Mouse (Mus musculus): ENCODE measurements around the gene Hmgn2. TPM values are rescaled to one million over a fixed set of nuclear protein-coding genes. Genes with fewer than 3 reads are reported as not detected.

Gene Hmgn2
- total and polyA plus RNA-seq, 3 experiments, result 15.8 to 291 (median 109) TPM

- DNase-seq, result no peak
These were observed 9.7 kb upstream of the Hmgn2 start for GRCm38 (mm10) chr4:133978021-133978711.

GRCm38 (mm10) chr4:133971741-133972140 is 3.3 kb upstream of the Hmgn2 start:
- DNase-seq, result no peak

- DNase-seq, result no peak
These were observed 2.4 kb upstream of the Hmgn2 start for GRCm38 (mm10) chr4:133970876-133971275.

DNA sequence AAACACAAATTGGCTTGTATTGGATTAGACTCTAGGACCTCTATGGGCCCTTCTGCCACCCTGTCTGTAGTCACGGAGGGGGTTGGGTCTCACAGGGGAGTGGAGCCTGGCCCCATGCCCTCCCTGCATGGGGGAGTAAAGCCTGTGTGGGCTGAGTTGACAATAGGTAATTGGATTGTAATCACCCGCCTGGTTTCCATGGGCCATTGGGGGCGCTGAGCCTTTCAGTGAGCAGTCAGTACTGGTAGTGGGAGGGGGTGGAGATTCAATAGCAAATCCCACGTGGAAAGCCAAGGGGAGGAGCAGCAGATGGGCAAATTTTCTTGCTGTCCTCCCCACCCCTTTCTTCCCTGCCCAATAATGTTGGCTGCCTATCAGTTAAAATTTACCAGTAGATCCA is 1.7 kb upstream of the Hmgn2 start:
- no peak for DNase-seq

DNA sequence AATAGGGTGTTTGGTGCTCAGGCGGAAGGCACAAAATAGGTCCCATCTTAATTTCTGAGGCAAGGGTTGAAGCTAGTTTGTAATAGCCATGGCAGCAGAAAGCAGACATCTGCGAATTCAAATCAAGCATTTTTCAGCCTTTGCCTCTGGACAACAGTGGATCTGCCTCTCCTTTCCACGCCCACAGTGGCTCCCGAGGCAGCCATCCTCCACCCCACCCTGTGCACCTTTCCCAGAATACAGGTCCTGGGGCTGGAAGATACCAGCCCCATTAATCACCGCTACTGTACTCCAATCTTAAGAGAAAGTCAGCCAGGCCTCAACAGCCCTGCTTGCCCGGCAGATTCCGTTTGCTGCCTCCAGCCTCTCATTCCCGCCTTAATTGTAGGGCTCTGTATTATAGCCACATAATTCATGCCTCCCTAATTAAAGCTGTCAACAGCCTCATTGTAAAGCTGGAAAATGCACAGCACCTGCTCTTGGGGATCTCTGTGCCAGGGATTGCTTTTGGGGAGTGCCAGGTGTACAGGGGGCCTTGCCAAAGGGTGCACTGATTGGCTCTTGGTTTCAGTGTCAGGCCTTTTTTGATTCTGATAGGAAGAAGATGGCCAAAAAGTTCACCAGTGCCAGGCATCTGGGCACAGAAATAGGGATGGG is 792 bp upstream of the Hmgn2 start:
- DNase-seq, result no peak

DNA sequence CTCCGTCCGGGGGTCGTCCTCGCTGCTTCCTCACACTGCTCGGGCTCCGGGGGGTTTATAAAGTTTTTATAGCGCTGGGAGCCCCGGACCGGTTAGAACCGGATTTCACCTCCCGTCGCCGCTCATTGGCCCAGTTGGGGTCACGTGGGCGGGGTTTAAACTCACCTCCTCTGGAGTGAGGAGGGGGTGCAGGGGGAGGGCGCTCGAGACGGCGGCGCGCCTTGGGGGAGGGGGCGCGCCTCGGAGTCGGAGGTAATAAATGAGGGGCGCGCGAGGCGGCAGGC is 642 bp downstream of the Hmgn2 start:
- DNase-seq, result peak; percentile 92

DNA sequence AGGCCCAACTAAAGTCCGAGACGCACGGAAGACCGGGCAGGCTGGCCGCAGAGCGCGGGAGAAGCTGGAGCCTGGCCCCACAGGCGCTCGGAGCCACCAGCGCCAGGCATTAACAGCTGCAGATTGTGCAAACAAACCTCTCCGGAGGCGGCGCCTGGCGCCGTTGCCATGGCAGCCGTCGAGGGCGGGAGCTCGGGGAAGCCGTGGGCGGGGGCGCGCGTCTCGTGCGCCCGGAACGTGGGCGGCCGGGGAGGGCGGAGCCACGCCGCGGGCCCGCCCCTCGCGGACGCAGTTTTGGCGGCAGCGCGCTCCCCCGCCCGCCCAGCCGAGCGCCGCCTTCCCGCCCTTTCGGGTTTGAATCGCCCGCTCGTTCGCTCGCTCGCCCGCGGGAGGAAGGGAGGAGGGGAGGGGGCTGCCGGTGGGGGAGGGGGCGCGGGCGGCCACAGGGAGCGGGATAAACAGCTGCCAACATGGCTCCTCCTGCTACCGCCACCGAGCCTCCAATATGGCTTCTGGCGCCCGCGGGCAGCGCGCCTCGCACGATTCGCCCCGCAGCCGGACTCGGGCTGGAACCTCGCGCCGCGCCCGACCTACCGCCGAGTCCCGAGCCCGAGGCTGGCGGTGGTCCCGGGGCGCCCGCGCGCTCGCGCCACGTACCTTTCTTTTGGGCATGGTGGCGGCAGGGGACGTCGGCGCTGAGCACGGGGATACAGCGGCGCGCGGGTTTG is 1.1 kb downstream of the Hmgn2 start:
- DNase-seq, result peak; percentile 98

DNA sequence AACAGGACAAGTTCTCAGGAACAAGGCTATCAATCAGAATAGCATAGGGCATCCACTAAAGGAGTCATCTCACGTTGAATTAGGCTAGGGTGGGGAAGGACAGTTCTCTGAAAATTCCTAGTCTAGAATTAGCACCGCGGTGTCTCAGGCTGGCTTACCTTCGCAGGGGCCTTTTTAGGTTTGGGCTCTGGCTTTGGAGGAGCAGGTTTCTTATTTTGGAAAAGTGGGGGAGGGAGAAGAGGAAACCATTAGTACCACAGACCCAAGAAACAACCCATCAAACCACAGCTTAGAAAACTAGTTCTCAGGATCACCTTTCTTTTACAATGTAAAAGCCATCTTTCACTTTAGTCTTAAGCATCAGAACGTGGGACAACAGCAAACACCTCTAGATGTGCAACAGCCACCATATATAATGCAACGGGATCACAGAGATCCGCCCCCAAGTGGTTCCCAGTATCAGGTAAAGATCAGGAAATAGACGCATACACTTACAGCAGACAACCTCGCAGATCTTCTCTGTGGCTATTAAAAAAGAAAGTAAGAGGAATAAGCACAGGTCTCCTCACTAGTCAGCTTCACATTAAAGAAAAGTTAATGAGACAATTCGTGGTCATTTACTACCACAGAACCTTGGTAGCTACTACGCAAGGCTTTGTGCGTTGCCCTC is 2.0 kb downstream of the Hmgn2 start:
- DNase-seq, result no peak

- DNase-seq, result peak; percentile 55
These were observed 5.9 kb downstream of the Hmgn2 start for GRCm38 (mm10) chr4:133962566-133962965.

DNA sequence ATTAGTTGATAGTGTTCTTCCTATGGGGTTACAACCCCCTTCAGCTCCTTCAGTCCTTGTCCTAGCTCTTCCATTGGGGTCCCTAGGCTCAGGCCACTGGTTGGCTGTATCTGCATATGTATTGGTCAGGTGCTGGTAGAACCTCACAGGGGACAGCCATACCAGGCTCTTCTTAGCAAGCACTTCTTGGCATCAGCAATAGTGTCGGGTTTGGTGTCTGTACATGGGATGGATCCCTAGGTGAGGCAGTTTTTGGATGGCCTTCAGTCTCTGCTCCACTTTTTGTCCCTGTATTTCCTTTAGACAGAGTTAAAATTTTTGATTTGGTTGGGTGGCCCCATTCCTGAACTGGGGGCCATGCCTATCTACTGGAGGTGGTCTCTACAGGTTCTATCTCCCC is 9.6 kb downstream of the Hmgn2 start:
- no peak for DNase-seq

- DNase-seq, result no peak
These were observed 12.1 kb downstream of the Hmgn2 start for GRCm38 (mm10) chr4:133956358-133956757.

- DNase-seq, result no peak
These were observed 21.7 kb downstream of the Hmgn2 start for GRCm38 (mm10) chr4:133946736-133947135.

DNA sequence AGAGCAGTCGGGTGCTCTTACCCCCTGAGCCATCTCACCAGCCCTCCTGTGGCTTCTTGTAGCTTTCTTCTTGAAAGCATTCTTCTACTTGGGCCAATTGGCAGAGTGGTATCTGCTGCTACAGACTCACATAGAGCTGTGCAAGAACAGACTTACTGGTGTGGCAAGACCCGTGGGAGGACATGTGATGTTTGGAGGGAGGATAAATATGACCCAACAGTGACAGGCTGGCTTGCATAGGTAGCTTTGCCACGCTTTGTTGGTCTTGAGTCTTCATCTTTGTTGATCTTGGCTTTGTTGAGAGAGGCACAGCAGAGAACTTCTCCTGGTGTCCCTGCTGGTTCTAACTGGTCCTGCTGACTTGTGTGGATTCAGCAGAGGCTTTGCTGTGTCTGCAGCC is 24.7 kb downstream of the Hmgn2 start:
- no peak for DNase-seq

- no peak for DNase-seq
These were observed 25.8 kb downstream of the Hmgn2 start for GRCm38 (mm10) chr4:133942679-133943078.

- DNase-seq, result peak; percentile 68
These were observed 26.9 kb downstream of the Hmgn2 start for GRCm38 (mm10) chr4:133941576-133941975.

- DNase-seq, result peak; percentile 77
These were observed 27.8 kb downstream of the Hmgn2 start for GRCm38 (mm10) chr4:133940386-133941260.

GRCm38 (mm10) chr4:133938077-133938476 is 30.4 kb downstream of the Hmgn2 start:
- no peak for DNase-seq

DNA sequence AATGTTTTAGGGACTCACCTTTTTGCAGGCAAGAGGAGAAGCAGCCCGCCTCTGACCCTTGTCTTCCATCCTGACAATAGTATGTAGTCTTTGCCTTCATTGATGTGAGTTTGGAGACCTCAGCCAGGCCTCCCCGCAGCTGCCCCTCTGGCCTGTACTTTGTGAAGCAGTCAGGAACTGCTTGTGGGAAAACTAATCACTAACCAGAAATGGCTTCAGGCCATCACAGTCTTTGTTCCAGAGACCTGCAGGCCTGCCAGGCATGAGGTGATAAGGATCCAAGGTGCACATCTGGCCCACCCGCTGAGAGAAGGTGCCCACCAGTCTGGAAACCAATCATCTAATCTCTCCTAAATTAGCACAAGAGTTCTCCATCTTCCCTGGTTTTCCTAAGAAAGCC is 36.7 kb downstream of the Hmgn2 start:
- no peak for DNase-seq

- no peak for DNase-seq
These were observed 37.1 kb downstream of the Hmgn2 start for GRCm38 (mm10) chr4:133931349-133931748.

DNA sequence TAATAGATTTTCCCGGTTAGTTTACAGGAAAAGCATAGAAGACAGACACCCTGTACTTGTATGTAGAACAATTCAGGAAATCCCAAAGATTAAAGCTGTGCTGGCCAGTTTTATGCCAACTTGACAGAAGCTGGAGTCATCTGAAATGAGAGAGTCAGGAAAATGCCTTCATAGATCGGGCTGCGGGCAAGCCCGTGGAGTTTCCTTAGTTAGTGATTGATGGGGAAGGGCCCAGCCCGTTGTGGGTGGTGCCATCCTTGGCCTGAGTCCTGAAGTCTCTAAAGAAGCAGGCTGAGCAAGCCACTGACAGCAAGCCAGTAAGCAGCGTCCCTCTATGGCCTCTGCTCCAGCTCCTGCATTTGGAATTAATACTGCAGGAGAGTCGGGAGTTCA is 39.2 kb downstream of the Hmgn2 start:
- peak; percentile 65 for DNase-seq

DNA sequence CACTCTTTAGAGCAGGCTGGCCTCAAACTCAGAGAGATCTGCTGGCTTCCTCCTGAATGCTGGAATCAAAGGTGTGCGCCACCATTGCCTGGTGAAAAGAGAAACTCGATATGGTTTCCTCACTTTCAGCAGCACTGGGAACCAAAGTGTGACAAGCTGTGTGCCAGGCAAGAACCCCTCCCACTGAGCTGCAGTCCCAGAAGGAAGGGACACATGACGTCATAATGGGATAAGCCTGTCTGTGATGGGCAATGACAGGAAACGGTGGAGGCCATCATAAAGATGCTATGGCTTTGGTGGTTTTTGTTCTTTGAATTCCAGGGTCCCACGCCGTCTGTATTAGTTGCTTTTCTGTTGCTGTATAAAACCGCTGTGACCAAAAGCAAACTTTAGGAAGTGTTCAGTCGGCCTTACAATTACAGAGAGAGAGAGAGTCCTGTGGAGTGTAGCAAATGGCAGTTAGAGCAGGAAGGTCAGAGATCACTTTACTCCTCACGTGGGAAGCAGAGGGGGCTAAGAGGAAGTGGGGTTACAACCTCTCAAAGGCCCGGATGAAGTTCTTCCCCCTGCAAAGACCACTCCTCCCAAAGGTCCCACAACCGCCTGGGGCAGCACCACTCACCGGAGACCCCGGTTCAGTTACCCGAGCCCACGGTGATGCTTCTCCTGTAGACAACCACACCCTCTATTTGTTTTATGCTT is 39.7 kb downstream of the Hmgn2 start:
- no peak for DNase-seq

All from adrenal gland, adult 2 months (tissue).